ENCODE assay signal across 15 mouse cellular contexts in genomic region chr4:45522956-45523355, GRCm38 (mm10). TPM values are rescaled to one million over a fixed set of nuclear protein-coding genes. Genes with fewer than 3 reads are reported as not detected.
DNase-seq lines count a peak whose midpoint lies in the region; ATAC-seq lines count a peak whose summit lies in the region.
"Had no signal": no experiment of that assay in that cellular context is flagged by ENCODE, and none has a peak within 500 bp of the region (broad histone marks: within the 10 kb centered on the region; RNA-seq: fewer than 3 reads in every experiment).

No protein-coding gene starts in this region.

- H3K4me3 ChIP-seq in heart, embryonic 15.5 days, result no peak overlapping the region
- peak overlapping the region; percentile 33 for H3K4me3 ChIP-seq in brown adipose tissue, adult 24 weeks (ENCODE audit: insufficient read depth, low read depth, low read length)
- H3K4me3 ChIP-seq in liver, embryonic 12.5 days, result peak overlapping the region; percentile 27; the same call in 1 of the 2 replicates
- H3K4me3 ChIP-seq: embryonic facial prominence, embryonic 12.5 days; forebrain, embryonic 10.5 days had no signal

- H3K36me3 ChIP-seq in heart, embryonic 15.5 days, result no peaks in the 10 kb centered on the region
- peaks cover 68% of the 10 kb centered on the region for H3K36me3 ChIP-seq in liver, embryonic 12.5 days
- H3K36me3 ChIP-seq: embryonic facial prominence, embryonic 12.5 days had no signal

- peaks cover 79% of the 10 kb centered on the region for H3K4me1 ChIP-seq in heart, embryonic 15.5 days (replicated peaks)
- peaks cover 63% of the 10 kb centered on the region for H3K4me1 ChIP-seq in brown adipose tissue, adult 24 weeks (ENCODE audit: control insufficient read depth, insufficient read depth, insufficient read length, low read length)
- peaks cover 97% of the 10 kb centered on the region for H3K4me1 ChIP-seq in liver, embryonic 12.5 days

- H3K4me2 ChIP-seq in heart, embryonic 15.5 days, result no peak overlapping the region
- peak overlapping the region; percentile 63 for H3K4me2 ChIP-seq in liver, embryonic 12.5 days
- H3K4me2 ChIP-seq: embryonic facial prominence, embryonic 12.5 days; hindbrain, embryonic 14.5 days had no signal

- H3K27ac ChIP-seq in heart, embryonic 15.5 days, result no peak overlapping the region
- H3K27ac ChIP-seq in brown adipose tissue, adult 24 weeks (replicated peaks; ENCODE audit: low read depth, low read length), result peak overlapping the region; percentile 93
- peak overlapping the region; percentile 89 for H3K27ac ChIP-seq in liver, embryonic 12.5 days
- H3K27ac ChIP-seq: embryonic facial prominence, embryonic 12.5 days; hindbrain, embryonic 14.5 days had no signal

- H3K9ac ChIP-seq in heart, embryonic 15.5 days, result 0 out of 2 replicates have a peak overlapping the region, but pooled peaks have one; percentile 9
- peak overlapping the region; percentile 51 for H3K9ac ChIP-seq in liver, embryonic 12.5 days
- H3K9ac ChIP-seq: embryonic facial prominence, embryonic 12.5 days; hindbrain, embryonic 14.5 days had no signal

- H3K9me3 ChIP-seq in heart, embryonic 15.5 days (replicated peaks), result no peaks in the 10 kb centered on the region
- no peaks in the 10 kb centered on the region for H3K9me3 ChIP-seq in liver, embryonic 12.5 days (replicated peaks)
- H3K9me3 ChIP-seq: embryonic facial prominence, embryonic 12.5 days; forebrain, embryonic 10.5 days had no signal

- peak; percentile 33 for DNase-seq in adrenal gland, adult 8-10 months
- DNase-seq in adrenal gland, postnatal 4 days (ENCODE audit: low spot score in 2 of 2), result no peak
- no peak for DNase-seq in heart, adult 9 months (ENCODE audit: low spot score in 2 of 2)
- DNase-seq in cerebellum, adult 8-10 months, result no peak
- no peak for DNase-seq in thymus, postnatal 25 days
- DNase-seq: lung, adult 2 months; midbrain, embryonic 14.5 days; thymus, postnatal 36 days had no signal

- no peak for ATAC-seq in heart, embryonic 15.5 days (replicated peaks; ENCODE audit: insufficient number of reproducible peaks, insufficient read depth, low FRiP score, low read depth)
- ATAC-seq in liver, embryonic 12.5 days, result no peak

- H3K27me3 ChIP-seq in heart, embryonic 15.5 days, result no peaks in the 10 kb centered on the region
- H3K27me3 ChIP-seq in liver, embryonic 12.5 days (replicated peaks), result no peaks in the 10 kb centered on the region
- H3K27me3 ChIP-seq: CH12.LX; embryonic facial prominence, embryonic 12.5 days had no signal

RNA-seq across cellular contexts. Expression of gene Shb, which starts 9.3 kb away (rescaled TPM):
- total RNA-seq in adrenal gland, adult 8-10 months (2022), result 100 to 1,000 TPM in 2 of 4 experiments, 10 to 100 TPM in 2; 39.5 to 104 (median 79.0) TPM
- total RNA-seq in adrenal gland, postnatal 4 days (2021), result 10 to 100 TPM; 52.3 to 55.3 TPM
- polyA plus RNA-seq in heart, embryonic 15.5 days (2015; fragmentation: Nextera tagmentation; extraction: Ambion mirVana), result 8.6 and 10.7 TPM in 2 replicates
- polyA plus RNA-seq in brown adipose tissue, adult 24 weeks (2012; ENCODE audit: insufficient read depth, insufficient read length, missing spikeins), result 17.1 and 23.1 TPM in 2 replicates
- polyA plus RNA-seq in liver, embryonic 12.5 days (2016; fragmentation: Nextera tagmentation; extraction: Ambion mirVana), result 8.7 and 9.9 TPM in 2 replicates
